13 mouse cellular contexts compared by ENCODE assay signal in genomic region chr1:120146994-120147393, GRCm38 (mm10). TPM values are rescaled to one million over a fixed set of nuclear protein-coding genes. Genes with fewer than 3 reads are reported as not detected.
DNase-seq lines count a peak whose midpoint lies in the region; ATAC-seq and TF ChIP-seq lines count a peak whose summit lies in the region.
"Had no signal": no experiment of that assay in that cellular context is flagged by ENCODE, and none has a peak within 500 bp of the region (broad histone marks: within the 10 kb centered on the region; RNA-seq: fewer than 3 reads in every experiment).

No protein-coding gene starts in this region.

- peak; percentile 60 for ATAC-seq in frontal cortex, adult (ENCODE audit: low TSS enrichment)
- ATAC-seq in lung, postnatal 0 days = peak; percentile 47; the same call in 1 of the 2 replicates
- ATAC-seq in megakaryocyte, adult 5-6 weeks (ENCODE audit: poor library complexity, severe bottlenecking) = peak; percentile 42; the same call in 1 of the 2 replicates
- no peak for ATAC-seq in hindbrain, embryonic 14.5 days (ENCODE audit: low FRiP score)
- ATAC-seq in hindbrain, embryonic 16.5 days = no peak

- H3K9me3 ChIP-seq in lung, postnatal 0 days (ENCODE audit: low read length) = no peaks in the 10 kb centered on the region
- no peaks in the 10 kb centered on the region for H3K9me3 ChIP-seq in hindbrain, embryonic 14.5 days (ENCODE audit: control insufficient read depth, low read length)
- H3K9me3 ChIP-seq in hindbrain, embryonic 16.5 days (ENCODE audit: control insufficient read depth, low read length) = no peaks in the 10 kb centered on the region
- H3K9me3 ChIP-seq: kidney, embryonic 15.5 days; lung, embryonic 15.5 days; neural tube, embryonic 12.5 days had no signal

- H3K4me1 ChIP-seq in lung, postnatal 0 days (ENCODE audit: insufficient read depth, low read depth, low read length) = no peaks in the 10 kb centered on the region
- no peaks in the 10 kb centered on the region for H3K4me1 ChIP-seq in hindbrain, embryonic 14.5 days (replicated peaks; ENCODE audit: control insufficient read depth, insufficient read depth, low read length)
- H3K4me1 ChIP-seq in hindbrain, embryonic 16.5 days (ENCODE audit: control insufficient read depth, insufficient read depth, low read depth, low read length) = no peaks in the 10 kb centered on the region
- H3K4me1 ChIP-seq: lung, embryonic 15.5 days; neural tube, embryonic 12.5 days had no signal

- TF ChIP-seq EP300 in lung, postnatal 0 days (IDR thresholded peaks at IDR 0.05) = no peak

- no peaks in the 10 kb centered on the region for H3K36me3 ChIP-seq in lung, postnatal 0 days (ENCODE audit: insufficient read depth, low read length)
- no peaks in the 10 kb centered on the region for H3K36me3 ChIP-seq in hindbrain, embryonic 14.5 days (replicated peaks; ENCODE audit: control insufficient read depth, insufficient read depth)
- no peaks in the 10 kb centered on the region for H3K36me3 ChIP-seq in hindbrain, embryonic 16.5 days (ENCODE audit: control insufficient read depth, insufficient read depth, low read length)
- H3K36me3 ChIP-seq: kidney, embryonic 15.5 days; lung, embryonic 15.5 days; neural tube, embryonic 12.5 days had no signal

- no peak overlapping the region for H3K4me2 ChIP-seq in lung, postnatal 0 days (replicated peaks; ENCODE audit: low read depth, low read length)
- H3K4me2 ChIP-seq in hindbrain, embryonic 14.5 days (replicated peaks) = no peak overlapping the region
- no peak overlapping the region for H3K4me2 ChIP-seq in hindbrain, embryonic 16.5 days (ENCODE audit: low read length)
- H3K4me2 ChIP-seq: kidney, embryonic 15.5 days; lung, embryonic 15.5 days; neural tube, embryonic 12.5 days had no signal

- no peak for DNase-seq in frontal cortex, postnatal 25 days (ENCODE audit: low spot score in 2 of 2)
- peak; percentile 58 for DNase-seq in lung, postnatal 0 days (ENCODE audit: low spot score)
- DNase-seq in lung, adult 18-20 months = no peak
- peak; percentile 73 for DNase-seq in NIH3T3 (ENCODE audit: low read depth)
- DNase-seq in hindbrain, embryonic 14.5 days (ENCODE audit: low spot score) = no peak
- DNase-seq: right cerebral cortex, postnatal 4 days; thymus, adult 2 months had no signal

- no peak overlapping the region for H3K9ac ChIP-seq in lung, postnatal 0 days (replicated peaks; ENCODE audit: low read depth)
- H3K9ac ChIP-seq in hindbrain, embryonic 14.5 days = no peak overlapping the region
- H3K9ac ChIP-seq in hindbrain, embryonic 16.5 days (ENCODE audit: low read depth, low read length) = no peak overlapping the region
- H3K9ac ChIP-seq: kidney, embryonic 15.5 days; lung, embryonic 15.5 days; neural tube, embryonic 12.5 days had no signal

- H3K27ac ChIP-seq in lung, postnatal 0 days (ENCODE audit: low read length) = no peak overlapping the region
- no peak overlapping the region for H3K27ac ChIP-seq in hindbrain, embryonic 14.5 days
- H3K27ac ChIP-seq in hindbrain, embryonic 16.5 days (ENCODE audit: low read depth, low read length) = no peak overlapping the region
- H3K27ac ChIP-seq: kidney, embryonic 15.5 days; lung, embryonic 15.5 days; neural tube, embryonic 12.5 days had no signal

- peak; percentile 63 for TF ChIP-seq CTCF in lung, postnatal 0 days (IDR thresholded peaks at IDR 0.05)

- no peaks in the 10 kb centered on the region for H3K27me3 ChIP-seq in lung, postnatal 0 days (replicated peaks; ENCODE audit: insufficient read depth, low read length)
- no peaks in the 10 kb centered on the region for H3K27me3 ChIP-seq in hindbrain, embryonic 14.5 days (ENCODE audit: control insufficient read depth, insufficient read depth, low read length)
- no peaks in the 10 kb centered on the region for H3K27me3 ChIP-seq in hindbrain, embryonic 16.5 days (replicated peaks; ENCODE audit: control insufficient read depth, insufficient read depth, low read length)
- H3K27me3 ChIP-seq: kidney, embryonic 15.5 days; lung, embryonic 15.5 days; neural tube, embryonic 12.5 days had no signal

- H3K4me3 ChIP-seq in lung, postnatal 0 days (ENCODE audit: low read depth, low read length) = no peak overlapping the region
- H3K4me3 ChIP-seq in hindbrain, embryonic 14.5 days (replicated peaks; ENCODE audit: low read length) = no peak overlapping the region
- no peak overlapping the region for H3K4me3 ChIP-seq in hindbrain, embryonic 16.5 days (ENCODE audit: low read length)
- H3K4me3 ChIP-seq: kidney, embryonic 15.5 days; lung, embryonic 15.5 days; neural tube, embryonic 12.5 days had no signal

RNA-seq across cellular contexts. Expression of gene 3110009E18Rik, which starts 26.0 kb away (rescaled TPM):
- polyA plus RNA-seq in lung, postnatal 0 days (2015; fragmentation: Nextera tagmentation; extraction: Ambion mirVana) = 10.7 and 12.5 TPM in 2 replicates
- total RNA-seq in megakaryocyte, adult 5-6 weeks (2015) = 6.0 and 11.7 TPM in 2 replicates
- 8.3 and 10.8 TPM in 2 replicates for total RNA-seq in megakaryocyte, adult 5-6 weeks (2017)
- 14.5 and 16.3 TPM in 2 replicates for polyA plus RNA-seq in hindbrain, embryonic 14.5 days (2014; fragmentation: Nextera tagmentation; extraction: Ambion mirVana)
- polyA plus RNA-seq in hindbrain, embryonic 16.5 days (2015; fragmentation: Nextera tagmentation; extraction: Ambion mirVana) = 9.3 and 13.3 TPM in 2 replicates

RNA-seq across cellular contexts. Expression of gene Dbi, which starts 26.1 kb away (rescaled TPM):
- 646 and 687 TPM in 2 replicates for polyA plus RNA-seq in lung, postnatal 0 days (2015; fragmentation: Nextera tagmentation; extraction: Ambion mirVana)
- total RNA-seq in megakaryocyte, adult 5-6 weeks (2015) = 379 and 411 TPM in 2 replicates
- total RNA-seq in megakaryocyte, adult 5-6 weeks (2017) = 330 and 438 TPM in 2 replicates
- polyA plus RNA-seq in hindbrain, embryonic 14.5 days (2014; fragmentation: Nextera tagmentation; extraction: Ambion mirVana) = 1,408 and 1,660 TPM in 2 replicates
- polyA plus RNA-seq in hindbrain, embryonic 16.5 days (2015; fragmentation: Nextera tagmentation; extraction: Ambion mirVana) = 1,503 and 1,756 TPM in 2 replicates

Comparison
In these comparisons a context has a peak if more than half of its experiments do, and no peak if none do; other contexts are left out.
1. DNase-seq: peak in lung, postnatal 0 days (single experiment) and NIH3T3 (single experiment); none in frontal cortex, postnatal 25 days (0 of 2), lung, adult 18-20 months (0 of 2) and hindbrain, embryonic 14.5 days (single experiment).
2. ATAC-seq: peak in frontal cortex, adult (single experiment), lung, postnatal 0 days (single experiment) and megakaryocyte, adult 5-6 weeks (single experiment); none in hindbrain, embryonic 14.5 days (single experiment) and hindbrain, embryonic 16.5 days (single experiment).